Comparison of ENCODE assay signal across 23 mouse cellular contexts in genomic region chr15:56853106-56853505, GRCm38 (mm10).
DNase-seq lines count a peak whose midpoint lies in the region; ATAC-seq lines count a peak whose summit lies in the region.
"Had no signal": no experiment of that assay in that cellular context is flagged by ENCODE, and none has a peak within 500 bp of the region (broad histone marks: within the 10 kb centered on the region; RNA-seq: fewer than 3 reads in every experiment).

No protein-coding gene starts in this region.

- no peak for ATAC-seq in forebrain, embryonic 14.5 days
- ATAC-seq in forebrain, embryonic 16.5 days = no peak
- ATAC-seq in midbrain, embryonic 11.5 days (ENCODE audit: low FRiP score) = no peak
- no peak for ATAC-seq in midbrain, embryonic 14.5 days (ENCODE audit: low FRiP score, low TSS enrichment)
- ATAC-seq in heart, embryonic 11.5 days (replicated peaks; ENCODE audit: insufficient number of reproducible peaks, low FRiP score, low TSS enrichment) = no peak
- ATAC-seq: CD4-positive, CD25-positive, alpha-beta regulatory T cell, adult 4 months; forebrain, embryonic 13.5 days had no signal

- WGBS in forebrain, embryonic 14.5 days = 72% methylated on average over 5 of the region's 5 CpGs
- 58% methylated on average over 5 of the region's 5 CpGs for WGBS in forebrain, embryonic 16.5 days
- WGBS in midbrain, embryonic 11.5 days = 50% methylated on average over 5 of the region's 5 CpGs
- 50% methylated on average over 5 of the region's 5 CpGs for WGBS in midbrain, embryonic 14.5 days
- 64% methylated on average over 5 of the region's 5 CpGs for WGBS in heart, embryonic 11.5 days (ENCODE audit: insufficient replicate concordance)

- DNase-seq in forebrain, embryonic 14.5 days (ENCODE audit: low spot score) = peak; percentile 17
- DNase-seq in midbrain, embryonic 11.5 days (ENCODE audit: low spot score, missing footprints) = peak; percentile 41
- no peak for DNase-seq in midbrain, embryonic 14.5 days
- peak; percentile 57 for DNase-seq in adipocyte (ENCODE audit: low spot score)
- DNase-seq in mesoderm, embryonic 11.5 days (ENCODE audit: low read depth, low spot score) = peak; percentile 21
- no peak for DNase-seq in cerebellum, adult 11 months
- DNase-seq: adrenal gland, adult 2 months; adrenal gland, postnatal 14 days; cerebellum, adult 18-20 months; cerebellum, adult 9-10 months; cerebellum, postnatal 14 days; gastrocnemius, postnatal 25 days; heart, adult 2 months; kidney, adult 11 months had no signal

- no peak overlapping the region for H3K27ac ChIP-seq in forebrain, embryonic 14.5 days (ENCODE audit: low read depth, low read length)
- H3K27ac ChIP-seq in forebrain, embryonic 16.5 days (ENCODE audit: low read length) = no peak overlapping the region
- H3K27ac ChIP-seq in midbrain, embryonic 11.5 days (ENCODE audit: low read depth, low read length) = no peak overlapping the region
- no peak overlapping the region for H3K27ac ChIP-seq in midbrain, embryonic 14.5 days (replicated peaks; ENCODE audit: low read depth, low read length)
- no peak overlapping the region for H3K27ac ChIP-seq in heart, embryonic 11.5 days (ENCODE audit: low read depth, low read length)
- H3K27ac ChIP-seq: embryonic facial prominence, embryonic 12.5 days; forebrain, embryonic 10.5 days; forebrain, embryonic 13.5 days; heart, adult 2 months; heart, embryonic 10.5 days; hindbrain, embryonic 12.5 days; hindbrain, embryonic 15.5 days had no signal

- no peak overlapping the region for H3K4me2 ChIP-seq in forebrain, embryonic 14.5 days (ENCODE audit: low read length)
- H3K4me2 ChIP-seq in forebrain, embryonic 16.5 days (ENCODE audit: low read length) = no peak overlapping the region
- H3K4me2 ChIP-seq in midbrain, embryonic 11.5 days = no peak overlapping the region
- H3K4me2 ChIP-seq in midbrain, embryonic 14.5 days (ENCODE audit: low read length) = no peak overlapping the region
- H3K4me2 ChIP-seq in heart, embryonic 11.5 days = no peak overlapping the region
- H3K4me2 ChIP-seq: embryonic facial prominence, embryonic 12.5 days; forebrain, embryonic 13.5 days; hindbrain, embryonic 12.5 days; hindbrain, embryonic 15.5 days had no signal

- no peaks in the 10 kb centered on the region for H3K27me3 ChIP-seq in forebrain, embryonic 14.5 days (replicated peaks; ENCODE audit: control insufficient read depth, insufficient read depth, low read length)
- no peaks in the 10 kb centered on the region for H3K27me3 ChIP-seq in forebrain, embryonic 16.5 days (replicated peaks; ENCODE audit: control insufficient read depth, insufficient read depth, low read length)
- no peaks in the 10 kb centered on the region for H3K27me3 ChIP-seq in midbrain, embryonic 11.5 days (ENCODE audit: control insufficient read depth, insufficient read depth, low read length)
- H3K27me3 ChIP-seq in midbrain, embryonic 14.5 days (ENCODE audit: control insufficient read depth, insufficient read depth, low read length) = no peaks in the 10 kb centered on the region
- no peaks in the 10 kb centered on the region for H3K27me3 ChIP-seq in heart, embryonic 11.5 days (ENCODE audit: control insufficient read depth, insufficient read depth, low read length)
- H3K27me3 ChIP-seq: embryonic facial prominence, embryonic 12.5 days; forebrain, embryonic 13.5 days; hindbrain, embryonic 12.5 days; hindbrain, embryonic 15.5 days had no signal

- no peak overlapping the region for H3K4me3 ChIP-seq in forebrain, embryonic 14.5 days (ENCODE audit: low read depth, low read length)
- H3K4me3 ChIP-seq in forebrain, embryonic 16.5 days (replicated peaks; ENCODE audit: low read length) = no peak overlapping the region
- H3K4me3 ChIP-seq in midbrain, embryonic 11.5 days (ENCODE audit: low read depth, low read length) = no peak overlapping the region
- no peak overlapping the region for H3K4me3 ChIP-seq in midbrain, embryonic 14.5 days (replicated peaks; ENCODE audit: low read depth, low read length)
- no peak overlapping the region for H3K4me3 ChIP-seq in heart, embryonic 11.5 days (ENCODE audit: low read depth, low read length)
- H3K4me3 ChIP-seq: embryonic facial prominence, embryonic 12.5 days; forebrain, embryonic 10.5 days; forebrain, embryonic 13.5 days; heart, adult 2 months; heart, embryonic 10.5 days; hindbrain, embryonic 12.5 days; hindbrain, embryonic 15.5 days had no signal

- H3K9me3 ChIP-seq in forebrain, embryonic 14.5 days (replicated peaks; ENCODE audit: control insufficient read depth, low read length) = no peaks in the 10 kb centered on the region
- H3K9me3 ChIP-seq in forebrain, embryonic 16.5 days (ENCODE audit: control insufficient read depth, low read length) = no peaks in the 10 kb centered on the region
- no peaks in the 10 kb centered on the region for H3K9me3 ChIP-seq in midbrain, embryonic 11.5 days (ENCODE audit: control insufficient read depth, low read length)
- no peaks in the 10 kb centered on the region for H3K9me3 ChIP-seq in midbrain, embryonic 14.5 days (ENCODE audit: control insufficient read depth, low read length)
- H3K9me3 ChIP-seq in heart, embryonic 11.5 days (replicated peaks; ENCODE audit: control insufficient read depth, low read length) = no peaks in the 10 kb centered on the region
- H3K9me3 ChIP-seq: embryonic facial prominence, embryonic 12.5 days; forebrain, embryonic 10.5 days; forebrain, embryonic 13.5 days; heart, embryonic 10.5 days; hindbrain, embryonic 12.5 days; hindbrain, embryonic 15.5 days had no signal

- no peaks in the 10 kb centered on the region for H3K36me3 ChIP-seq in forebrain, embryonic 14.5 days (ENCODE audit: control insufficient read depth, insufficient read depth, low read length)
- H3K36me3 ChIP-seq in forebrain, embryonic 16.5 days (ENCODE audit: control insufficient read depth, insufficient read depth) = no peaks in the 10 kb centered on the region
- H3K36me3 ChIP-seq in midbrain, embryonic 11.5 days (ENCODE audit: control insufficient read depth, insufficient read depth, low read length) = no peaks in the 10 kb centered on the region
- H3K36me3 ChIP-seq in midbrain, embryonic 14.5 days (ENCODE audit: control insufficient read depth, insufficient read depth, low read length) = no peaks in the 10 kb centered on the region
- H3K36me3 ChIP-seq in heart, embryonic 11.5 days (ENCODE audit: control insufficient read depth, insufficient read depth, low read length) = no peaks in the 10 kb centered on the region
- H3K36me3 ChIP-seq: embryonic facial prominence, embryonic 12.5 days; forebrain, embryonic 10.5 days; heart, embryonic 10.5 days; hindbrain, embryonic 12.5 days; hindbrain, embryonic 15.5 days had no signal

- no peak overlapping the region for H3K9ac ChIP-seq in forebrain, embryonic 14.5 days (ENCODE audit: low read length)
- no peak overlapping the region for H3K9ac ChIP-seq in forebrain, embryonic 16.5 days (replicated peaks; ENCODE audit: low read depth, low read length)
- H3K9ac ChIP-seq in midbrain, embryonic 11.5 days (ENCODE audit: low read length) = no peak overlapping the region
- no peak overlapping the region for H3K9ac ChIP-seq in midbrain, embryonic 14.5 days (replicated peaks; ENCODE audit: low read length)
- no peak overlapping the region for H3K9ac ChIP-seq in heart, embryonic 11.5 days (ENCODE audit: low read depth, low read length)
- H3K9ac ChIP-seq: embryonic facial prominence, embryonic 12.5 days; forebrain, embryonic 13.5 days; hindbrain, embryonic 12.5 days; hindbrain, embryonic 15.5 days had no signal

- H3K4me1 ChIP-seq in forebrain, embryonic 14.5 days (ENCODE audit: control insufficient read depth, insufficient read depth, low read length) = no peaks in the 10 kb centered on the region
- no peaks in the 10 kb centered on the region for H3K4me1 ChIP-seq in forebrain, embryonic 16.5 days (replicated peaks; ENCODE audit: control insufficient read depth, insufficient read depth, low read length)
- H3K4me1 ChIP-seq in midbrain, embryonic 11.5 days (ENCODE audit: control insufficient read depth, insufficient read depth, low read length) = 0 out of 2 replicates have a peak, but pooled peaks cover 1% of the 10 kb centered on the region
- no peaks in the 10 kb centered on the region for H3K4me1 ChIP-seq in midbrain, embryonic 14.5 days (ENCODE audit: control insufficient read depth, insufficient read depth, low read length)
- H3K4me1 ChIP-seq in heart, embryonic 11.5 days (ENCODE audit: control insufficient read depth, insufficient read depth, low read length) = no peaks in the 10 kb centered on the region
- H3K4me1 ChIP-seq: embryonic facial prominence, embryonic 12.5 days; forebrain, embryonic 13.5 days; heart, embryonic 10.5 days; hindbrain, embryonic 15.5 days had no signal

Comparison
In these comparisons a context has a peak if more than half of its experiments do, and no peak if none do; other contexts are left out.
1. DNase-seq: peak in forebrain, embryonic 14.5 days (single experiment), midbrain, embryonic 11.5 days (single experiment), adipocyte (single experiment) and mesoderm, embryonic 11.5 days (single experiment); none in midbrain, embryonic 14.5 days (single experiment) and cerebellum, adult 11 months (single experiment).